Mouse (Mus musculus) 416B (cell line): ENCODE measurements around the gene Itpr3.
A peak's percentile ranks its signal among the peaks of the same experiment; 100 is the strongest.

Experiments
- DNase-seq: peaks from one replicate; pipeline ENCODE4 v3.0.0; 2011; ENCODE audit warnings: low read depth

The Itpr3 gene

DNA sequence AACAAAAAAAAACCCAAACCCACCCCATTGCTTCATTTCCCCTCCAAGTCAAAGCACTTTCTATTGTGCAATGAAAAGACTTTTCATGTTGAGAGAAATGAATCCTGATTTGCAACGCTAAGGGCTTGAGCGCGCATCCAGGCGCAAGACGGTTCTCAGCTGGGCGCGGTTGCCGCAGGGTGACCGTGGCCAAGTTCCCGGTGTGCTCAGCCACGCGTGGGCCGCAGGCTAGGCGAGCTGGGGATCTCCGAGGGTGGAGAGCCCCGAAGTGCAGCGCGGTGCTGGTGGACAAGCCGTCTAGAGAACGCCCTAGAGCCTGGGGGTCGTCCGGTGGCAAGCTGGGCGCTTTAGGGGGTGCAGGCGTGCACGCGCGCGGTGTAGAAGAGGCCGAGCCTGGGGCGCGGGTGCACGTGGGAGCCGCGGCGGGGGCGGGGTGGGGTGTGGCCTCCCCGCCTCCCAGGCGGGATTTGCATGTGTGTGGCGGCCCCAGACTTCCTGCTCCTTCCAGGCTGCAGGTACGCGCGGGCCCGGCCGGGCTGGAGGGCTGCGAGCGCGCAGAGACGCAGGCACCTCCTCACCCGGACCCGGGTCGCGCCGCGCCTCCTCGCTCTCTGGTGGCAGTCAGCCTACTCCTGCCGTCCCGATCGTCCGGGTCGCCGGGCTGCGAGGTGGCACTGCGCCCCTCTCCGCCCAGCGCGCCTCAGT lies at the start of gene Itpr3:
TSS of gene Itpr3 (plus strand) at position 493 of the 705 bp plus-strand sequence.
- peak; percentile 84 for DNase-seq

DNA sequence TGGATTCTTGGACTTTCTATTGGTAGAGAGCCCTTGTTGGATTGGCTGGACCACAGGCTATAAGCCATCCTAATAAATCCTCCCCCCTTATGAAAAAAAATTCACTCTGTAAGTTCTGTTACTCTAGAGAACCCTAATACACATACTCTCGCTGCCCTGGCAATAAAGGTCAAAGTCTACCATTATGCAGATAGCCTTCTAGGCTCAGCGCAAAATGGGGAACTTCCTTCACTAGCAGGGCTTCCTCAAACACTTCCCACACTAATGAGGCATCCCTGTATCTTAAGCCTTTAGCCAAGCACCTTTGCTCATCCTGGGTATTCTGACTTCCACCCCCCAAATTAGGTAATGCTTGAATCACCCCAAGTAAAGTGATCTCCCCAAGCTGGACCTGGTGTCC lies 48.8 kb upstream of the Itpr3 start:
- DNase-seq: no peak

DNA sequence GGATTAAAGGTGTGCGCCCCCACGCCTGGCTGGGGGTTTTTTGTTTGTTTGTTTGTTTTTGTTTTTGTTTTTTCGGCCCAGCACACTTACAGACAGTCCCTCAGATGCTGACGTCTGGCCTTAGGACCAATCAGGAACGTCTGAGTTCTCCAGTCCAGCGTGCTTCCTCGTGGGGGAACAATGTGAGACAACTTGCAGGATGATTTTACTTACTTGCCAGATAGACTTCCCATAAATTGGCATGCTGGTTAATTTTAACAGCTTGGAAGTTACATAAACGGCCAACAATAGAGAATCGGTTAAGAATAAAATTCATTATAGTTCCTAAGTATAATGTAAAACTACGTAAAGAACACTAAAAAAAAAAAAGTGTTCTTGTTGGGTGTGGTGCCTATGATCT lies 45.9 kb upstream of the Itpr3 start:
- DNase-seq: no peak

DNA sequence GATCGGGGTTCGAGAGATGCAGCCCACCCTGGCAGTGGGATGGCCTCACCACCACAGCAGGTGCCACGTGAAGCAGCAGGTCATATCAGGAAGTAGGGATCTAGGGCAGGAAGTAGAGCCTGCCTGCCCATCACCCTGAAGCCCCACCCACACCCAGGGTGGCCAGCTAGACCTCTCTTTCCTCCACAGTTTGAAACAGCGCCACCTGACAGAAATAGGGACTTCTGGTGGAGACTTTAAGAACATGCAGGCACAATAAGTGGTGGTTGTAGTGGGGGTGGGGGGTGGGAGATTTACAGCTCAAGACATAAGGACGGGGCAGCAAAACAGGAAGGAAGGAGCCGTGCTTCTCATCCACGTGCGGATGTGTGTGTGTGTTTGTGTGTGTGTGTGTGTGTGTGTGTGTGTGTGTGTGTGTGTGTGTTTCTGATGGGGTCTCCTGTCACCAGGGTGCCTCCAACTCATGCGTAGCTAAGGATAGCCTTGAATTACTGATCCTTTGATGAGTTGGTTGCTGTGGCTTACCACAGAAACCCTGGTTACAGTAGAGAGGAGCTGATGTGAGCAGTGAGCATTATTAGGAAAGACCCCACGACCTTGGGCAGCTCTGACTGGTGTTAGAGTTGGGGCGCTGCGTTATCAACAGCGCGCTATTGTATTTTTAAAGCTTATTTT lies 45.0 kb upstream of the Itpr3 start:
- peak; percentile 95 for DNase-seq

DNA sequence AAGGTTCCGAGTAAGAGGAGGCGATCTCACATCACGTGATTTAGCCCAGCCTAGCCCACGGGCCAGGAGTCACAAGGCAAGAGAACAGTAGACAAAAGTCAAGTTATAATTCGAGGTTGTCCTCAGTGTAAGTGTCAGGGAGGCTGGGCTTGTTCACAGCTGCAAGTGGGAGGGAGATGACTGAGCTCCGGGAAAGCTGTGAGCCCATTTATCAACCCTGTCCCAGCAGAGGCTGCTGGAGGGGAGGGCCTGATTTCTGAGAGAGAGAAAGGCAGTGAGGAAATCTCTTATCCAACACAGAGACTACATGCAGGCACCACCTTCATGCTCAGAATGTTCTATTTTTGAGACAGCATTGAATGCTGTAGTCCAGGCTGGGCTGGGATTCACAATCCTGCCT lies 44.2 kb upstream of the Itpr3 start:
- peak; percentile 31 for DNase-seq

DNA sequence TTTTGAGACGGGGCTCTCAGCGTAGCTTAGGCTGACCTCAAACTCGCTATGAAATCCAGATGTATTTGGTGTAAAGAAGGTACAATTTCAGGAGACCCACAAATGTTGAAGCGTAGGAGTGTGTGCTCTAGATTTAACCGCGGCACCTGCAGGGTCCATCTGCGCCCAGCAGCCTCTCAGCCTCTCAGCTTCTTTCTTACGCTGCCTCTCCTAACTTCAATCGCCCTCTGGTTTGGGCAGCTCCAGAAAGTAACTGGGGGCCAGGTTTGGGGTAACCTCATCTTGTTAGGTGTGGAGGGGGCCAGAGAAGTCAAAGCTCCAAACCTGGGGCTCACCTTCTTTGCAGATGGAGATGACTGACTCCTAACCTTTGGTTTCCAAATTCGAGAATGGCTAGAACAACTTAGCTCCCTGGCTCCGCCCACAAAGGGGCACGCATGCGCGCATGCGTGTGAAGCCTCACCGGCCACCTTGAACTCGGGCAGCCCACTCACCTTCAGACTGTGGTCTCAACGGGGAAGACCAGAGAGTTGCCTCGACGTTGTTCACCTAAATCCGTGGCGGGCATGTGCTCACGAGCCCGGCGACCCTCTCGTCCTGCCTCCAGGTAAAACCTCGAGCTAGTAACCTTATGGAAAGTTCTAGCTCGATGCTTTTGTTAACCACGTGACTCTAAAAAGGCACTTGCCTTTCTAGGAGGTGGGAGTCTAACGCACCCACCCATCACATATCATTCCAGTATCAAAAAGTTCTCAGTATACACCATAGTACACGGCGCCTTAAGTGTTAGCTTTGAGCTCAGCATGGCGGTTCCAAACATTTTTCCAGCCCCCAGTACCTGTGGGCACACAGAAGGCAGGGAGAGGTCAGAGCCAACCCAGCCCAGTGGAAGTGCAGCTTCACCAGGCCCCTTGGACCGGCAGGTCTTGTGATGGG lies 39.3 kb upstream of the Itpr3 start:
- no peak for DNase-seq

DNA sequence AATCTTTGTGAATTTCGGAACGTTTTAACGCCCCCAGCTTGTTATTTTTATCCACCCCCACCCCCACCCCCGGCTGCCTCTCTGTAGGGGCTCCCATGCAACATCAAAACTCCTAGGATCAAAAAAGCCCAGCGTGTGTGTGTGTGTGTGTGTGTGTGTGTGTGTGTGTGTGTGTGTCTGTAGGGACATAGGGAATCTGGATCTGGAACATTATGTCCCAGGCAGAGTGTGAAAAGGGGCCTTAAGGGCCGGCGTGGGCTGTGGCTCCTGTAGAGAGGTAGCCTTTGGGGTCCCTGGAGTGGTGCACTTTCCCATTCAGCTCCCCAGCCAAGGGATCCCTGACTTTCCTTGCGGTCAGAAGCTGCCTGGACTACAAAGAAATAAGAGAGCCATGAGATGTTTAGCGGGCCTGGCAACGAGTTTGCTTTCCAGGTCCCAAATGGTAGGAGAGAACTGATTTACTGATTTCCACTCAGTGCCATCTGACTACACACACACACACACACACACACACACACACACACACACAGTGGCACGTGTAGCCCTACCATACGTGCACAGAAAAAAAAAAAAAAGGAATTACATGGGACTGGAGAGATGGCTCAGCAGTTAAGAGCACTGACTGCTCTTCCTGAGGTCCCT lies 38.4 kb upstream of the Itpr3 start:
- DNase-seq: no peak

- DNase-seq: no peak
These were observed 36.0 kb upstream of the Itpr3 start for GRCm38 (mm10) chr17:27021076-27021475.

DNA sequence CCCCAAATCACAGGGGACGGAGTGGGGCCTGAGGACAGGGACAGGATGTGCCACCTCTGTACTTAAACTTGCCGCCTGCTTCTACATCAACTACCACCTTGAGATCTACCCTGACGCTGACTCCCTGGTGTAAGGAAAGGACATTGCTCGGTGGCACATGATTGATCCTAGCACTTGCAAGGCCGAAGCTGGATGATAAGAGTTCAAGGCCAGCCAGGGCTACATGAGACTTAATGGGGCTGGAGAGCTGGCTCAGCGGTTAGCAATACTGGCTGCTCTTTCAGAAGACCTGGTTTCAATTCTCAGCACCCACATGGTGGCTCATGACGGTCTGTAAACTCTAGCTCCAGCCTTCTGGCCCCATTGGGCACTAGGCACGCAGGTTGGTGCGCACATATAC lies 35.4 kb upstream of the Itpr3 start:
- DNase-seq: no peak

- no peak for DNase-seq
These were observed 33.8 kb upstream of the Itpr3 start for GRCm38 (mm10) chr17:27023342-27023741.

DNA sequence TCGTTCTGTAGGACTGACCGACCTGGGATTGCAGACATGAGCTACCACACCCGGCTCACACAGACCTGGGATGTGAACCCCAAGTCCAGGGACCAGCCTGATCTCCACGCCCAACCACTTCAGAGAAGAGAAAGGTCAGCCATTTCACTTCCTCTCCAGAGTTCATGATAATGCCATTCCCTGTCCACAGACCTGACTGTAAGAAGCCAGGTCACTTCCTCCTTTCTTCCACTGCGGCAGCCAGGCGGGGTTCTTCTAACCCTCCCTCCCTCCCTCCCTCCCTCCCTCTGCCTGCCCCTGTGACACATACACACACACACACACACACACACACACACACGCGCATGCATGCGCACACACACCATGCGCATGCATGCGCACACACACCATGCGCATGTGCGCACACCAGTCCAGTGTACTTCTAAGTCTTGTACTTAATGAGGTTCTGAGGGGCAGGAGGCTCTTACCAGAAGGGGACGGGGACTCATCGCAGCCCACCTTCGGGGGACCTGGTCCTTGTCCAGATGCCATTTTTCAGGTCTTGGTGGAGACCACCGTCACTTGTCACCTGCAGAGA lies 31.7 kb upstream of the Itpr3 start:
- peak; percentile 76 for DNase-seq

DNA sequence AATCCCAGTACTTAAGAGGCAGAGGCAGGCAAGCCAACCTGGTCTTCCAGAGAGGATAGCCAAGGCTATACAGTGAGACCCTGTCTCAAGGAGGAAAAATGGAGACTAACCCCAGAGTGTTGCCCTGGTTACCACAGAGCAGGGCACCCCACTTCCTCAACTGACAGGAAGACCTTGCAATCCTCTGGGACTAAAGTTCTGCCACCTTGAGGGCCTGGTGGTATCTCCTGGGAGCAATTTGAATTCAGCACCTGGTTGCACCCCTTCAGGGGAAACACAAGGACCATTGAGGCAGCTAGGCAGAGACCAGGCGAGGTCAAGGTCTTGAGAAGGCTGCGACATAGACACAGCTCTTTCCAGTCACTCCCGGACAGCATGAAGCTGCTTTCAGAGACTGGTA lies 31.2 kb upstream of the Itpr3 start:
- no peak for DNase-seq

DNA sequence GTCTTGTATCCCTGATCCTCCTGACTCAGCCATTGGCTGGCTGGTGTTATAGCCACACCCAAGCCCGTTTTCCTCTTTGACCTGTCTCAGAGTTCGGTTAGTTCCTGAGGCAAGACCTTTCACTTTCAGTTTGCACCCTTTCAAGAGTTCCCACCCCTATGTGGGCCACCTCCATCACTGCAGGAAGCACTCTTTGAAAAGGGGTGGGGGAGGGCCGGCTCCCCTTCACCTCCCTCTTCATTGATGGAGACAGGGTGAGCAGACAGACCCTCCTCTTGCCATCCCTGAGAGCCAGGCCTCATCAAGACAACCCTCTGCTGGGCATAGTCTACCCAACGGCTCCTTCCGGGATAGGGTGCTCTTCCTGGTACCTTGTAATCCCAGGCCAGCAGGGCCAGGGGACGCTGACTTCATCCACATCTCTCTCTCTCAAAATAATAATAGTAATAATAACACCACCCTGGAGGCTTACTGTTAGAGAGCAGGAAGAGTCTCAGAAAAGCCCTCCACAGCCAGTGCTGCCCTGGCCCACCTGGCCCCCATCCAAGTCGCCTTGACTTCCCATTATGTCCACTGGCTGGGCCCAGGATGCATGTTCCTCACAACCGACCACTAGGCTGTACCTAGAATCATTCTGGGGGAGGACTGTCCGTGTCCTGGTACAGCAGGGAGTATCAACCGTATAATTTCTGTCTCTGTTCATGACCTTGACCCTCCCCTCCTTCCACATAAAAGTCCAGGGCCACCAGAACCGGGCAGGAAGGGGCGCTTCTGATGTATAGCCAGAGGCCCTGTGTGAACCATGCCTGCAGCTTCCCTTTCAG lies 29.4 kb upstream of the Itpr3 start:
- DNase-seq: peak; percentile 89

DNA sequence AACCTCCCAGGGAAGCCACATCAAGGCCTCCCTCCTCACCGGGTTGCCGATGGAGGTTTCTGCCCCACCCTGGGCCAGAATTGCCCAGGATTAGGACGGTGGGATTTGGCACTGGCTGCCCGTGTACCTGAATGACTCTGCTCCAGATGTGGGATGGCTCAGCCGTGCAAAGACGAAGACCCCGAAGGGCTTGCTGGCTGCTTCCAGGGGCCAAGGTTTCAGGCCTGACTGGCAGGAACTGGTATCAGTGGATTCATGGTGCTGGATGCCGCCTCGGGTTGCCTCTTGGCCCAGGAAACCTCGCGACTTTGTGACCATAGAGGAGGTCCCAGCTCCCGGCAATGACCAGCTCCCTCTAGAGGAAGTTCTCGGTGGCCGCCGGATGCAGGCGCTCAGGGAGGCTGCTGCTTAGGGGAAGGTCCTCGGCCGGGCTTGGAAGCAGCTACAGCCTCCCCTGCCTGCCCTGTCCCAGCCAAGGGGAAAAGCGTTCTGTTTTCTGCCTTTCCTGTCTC lies 28.8 kb upstream of the Itpr3 start:
- DNase-seq: peak; percentile 89

DNA sequence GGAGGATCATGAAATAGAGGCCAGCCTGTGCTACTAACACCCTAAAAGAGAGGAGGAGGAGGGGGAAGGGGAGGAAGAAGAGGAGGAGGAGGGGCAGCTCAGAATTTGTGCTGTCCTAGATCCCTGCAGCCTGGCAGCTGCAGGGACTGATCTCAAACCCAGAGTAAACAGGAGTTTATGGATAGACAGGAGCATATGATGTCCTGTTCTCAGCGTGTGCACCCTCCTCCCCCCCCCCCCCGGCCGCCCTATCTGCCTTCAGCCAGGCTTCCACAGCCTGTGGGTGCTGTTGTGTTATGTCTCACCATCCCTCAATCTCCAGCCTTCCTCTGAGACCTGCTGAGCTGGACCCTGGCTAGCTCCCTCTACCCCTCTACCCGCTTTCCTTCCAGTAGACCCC lies 28.2 kb upstream of the Itpr3 start, which contains the start of gene Bak1:
TSS of gene Bak1 (minus strand) at position 101 of the 400 bp plus-strand sequence.
- DNase-seq: no peak

- DNase-seq: no peak
These were observed 27.7 kb upstream of the Itpr3 start for GRCm38 (mm10) chr17:27029431-27029830.

GRCm38 (mm10) chr17:27030896-27031295 lies 26.2 kb upstream of the Itpr3 start:
- no peak for DNase-seq

- DNase-seq: no peak
These were observed 24.8 kb upstream of the Itpr3 start for GRCm38 (mm10) chr17:27032328-27032727.

DNA sequence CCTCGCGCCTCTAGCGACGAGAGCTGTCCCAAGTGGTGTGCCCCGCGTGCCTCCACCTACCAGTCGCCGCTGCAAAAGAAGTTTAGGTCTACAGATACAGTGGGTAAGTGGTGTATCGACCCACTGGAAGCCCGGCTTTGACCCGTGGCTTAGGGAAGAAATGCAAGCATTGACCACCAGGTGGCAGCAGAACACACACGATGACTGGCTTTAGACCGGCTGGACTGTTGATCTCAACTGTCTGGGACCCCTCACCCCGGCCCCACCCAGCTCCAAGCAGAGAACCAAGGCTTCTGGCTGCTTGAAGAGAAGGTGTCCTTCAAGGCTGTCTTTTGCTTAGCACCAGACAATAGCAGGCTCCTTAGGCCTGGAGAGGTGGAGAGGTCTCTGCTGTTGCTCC lies 24.2 kb upstream of the Itpr3 start:
- DNase-seq: peak; percentile 76

DNA sequence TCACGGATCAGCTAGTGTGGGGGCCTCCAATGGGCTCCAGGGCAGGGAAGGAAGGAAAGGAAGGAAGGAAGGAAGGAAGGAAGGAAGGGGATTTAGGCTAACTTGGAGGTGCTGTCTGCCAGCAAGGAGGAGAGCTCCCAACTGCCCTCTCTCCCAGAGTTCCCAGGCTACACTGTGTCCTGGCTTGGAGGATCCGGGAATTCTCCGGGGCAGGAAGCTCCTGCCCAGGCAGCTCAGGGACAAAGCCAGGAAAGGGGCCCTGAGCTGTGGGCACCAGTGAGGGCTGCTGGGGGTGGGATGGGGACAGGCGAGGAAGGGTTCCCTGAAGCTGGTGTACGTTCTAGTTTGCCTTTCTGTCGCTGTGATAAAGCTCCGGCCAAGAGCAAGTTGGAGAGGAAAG lies 20.6 kb upstream of the Itpr3 start:
- DNase-seq: no peak
